Mouse (Mus musculus): ENCODE results near the gene Trmt1.
"Not testable (repeated sequence)": the region's sequence is repeated elsewhere in the genome, so short reads cannot be mapped to it uniquely, and the experiment has no call there.

Trmt1 gene

DNA sequence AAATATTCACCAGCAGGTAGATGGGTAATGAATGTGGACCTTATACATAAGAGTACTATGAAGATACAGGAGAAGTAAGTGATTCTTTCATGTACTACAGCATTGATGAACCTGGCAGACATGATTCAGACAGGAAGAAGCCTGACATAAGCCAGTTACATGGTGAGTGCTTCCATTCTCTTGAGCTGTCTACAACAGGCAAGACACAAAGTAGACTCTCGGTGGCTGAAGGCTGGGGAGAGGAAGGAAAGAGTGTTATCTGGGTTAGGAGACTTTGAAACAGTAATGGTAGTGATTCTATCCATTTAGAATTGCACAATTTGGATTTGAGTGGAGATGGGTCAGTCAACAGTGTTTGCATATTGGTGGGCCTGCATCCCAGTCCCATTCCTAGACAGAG lies 27.2 kb upstream of the Trmt1 start:
- in situ Hi-C loops (cut with MboI; ENCODE audit: unreplicated experiment in 2 of 2): no loop called here

DNA sequence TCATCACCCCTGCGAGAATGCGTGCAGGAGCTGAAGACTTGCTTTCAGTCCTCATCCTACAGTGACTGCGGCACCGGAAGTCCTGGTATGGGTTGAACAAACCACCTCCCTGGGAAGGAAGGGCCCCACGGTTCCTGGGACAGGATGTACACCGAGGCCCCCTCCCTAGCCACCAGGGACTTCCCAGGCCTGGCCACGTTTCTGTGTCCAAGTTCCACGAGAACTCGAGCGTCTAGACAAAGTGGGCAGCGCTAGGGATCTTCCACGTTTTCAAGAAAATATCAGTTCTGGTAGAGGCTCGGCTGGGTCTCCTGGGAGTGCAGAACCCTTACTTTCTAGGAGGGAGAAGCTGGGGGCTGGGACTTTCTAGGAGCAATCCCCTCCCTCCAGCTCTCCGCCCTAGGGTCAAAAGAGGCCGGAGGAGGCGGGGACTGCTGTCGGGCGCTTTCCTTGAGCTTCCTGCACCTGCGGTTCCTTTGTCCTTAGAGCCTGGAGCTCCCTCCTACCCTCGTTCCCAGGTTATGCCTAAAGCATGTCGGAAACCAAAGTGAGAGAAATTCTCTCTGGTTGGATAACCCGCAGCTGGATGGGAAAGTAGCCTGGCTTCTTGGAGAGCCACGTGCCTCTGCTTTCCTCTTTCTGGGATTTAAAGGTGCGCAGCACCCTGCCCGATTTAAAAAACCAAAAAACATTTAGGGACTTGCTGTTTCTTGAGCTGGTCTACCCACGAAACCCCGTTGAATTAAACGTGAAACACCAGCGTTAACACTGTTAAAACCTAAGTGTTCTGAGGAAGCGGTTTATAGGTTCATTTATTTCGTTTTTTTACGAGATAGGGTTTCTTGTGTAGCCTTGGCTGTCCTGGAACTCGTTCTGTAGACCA lies 25.9 kb upstream of the Trmt1 start:
- in situ Hi-C loops (cut with MboI; ENCODE audit: unreplicated experiment in 2 of 2): loop anchor here (5.0 kb wide), 2 partner anchors 37 to 42 kb away; partner anchors contain the start of gene Lyl1 (in 1 of the 2)

DNA sequence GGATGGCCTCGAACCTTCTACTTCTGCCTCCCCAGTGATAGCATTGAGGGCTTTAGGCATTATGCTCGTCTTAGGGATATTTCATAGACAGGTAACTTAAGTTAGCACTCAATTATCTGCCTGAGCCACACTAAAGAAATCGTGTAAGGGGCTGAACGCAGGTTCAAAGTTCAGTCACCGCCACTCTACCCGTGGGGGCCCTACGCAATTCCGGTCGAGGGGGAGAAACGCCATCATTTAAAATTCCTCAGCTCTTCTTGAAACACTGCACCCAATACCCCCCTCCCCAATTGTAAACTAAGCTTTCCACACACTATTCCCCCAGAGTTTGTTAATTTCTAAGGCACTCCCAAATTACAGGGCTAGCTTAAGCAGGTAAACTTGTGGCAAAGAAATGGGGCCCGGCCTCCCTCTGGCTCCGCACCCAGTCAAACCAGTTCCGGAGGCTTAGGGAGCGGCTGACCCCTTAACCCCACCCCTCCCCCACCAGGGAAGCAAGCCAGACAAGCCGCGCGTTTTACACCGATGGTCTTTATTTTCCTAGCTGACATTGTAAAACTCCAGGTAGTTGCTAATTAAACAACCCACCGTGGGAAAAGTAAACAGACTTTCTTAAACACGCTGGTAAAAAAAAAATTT lies 25.2 kb upstream of the Trmt1 start:
- in situ Hi-C loops (cut with MboI; ENCODE audit: unreplicated experiment in 2 of 2): loop anchor here (5.0 kb wide), 2 partner anchors 36 to 41 kb away; partner anchors contain the start of gene Lyl1 (in 1 of the 2)

DNA sequence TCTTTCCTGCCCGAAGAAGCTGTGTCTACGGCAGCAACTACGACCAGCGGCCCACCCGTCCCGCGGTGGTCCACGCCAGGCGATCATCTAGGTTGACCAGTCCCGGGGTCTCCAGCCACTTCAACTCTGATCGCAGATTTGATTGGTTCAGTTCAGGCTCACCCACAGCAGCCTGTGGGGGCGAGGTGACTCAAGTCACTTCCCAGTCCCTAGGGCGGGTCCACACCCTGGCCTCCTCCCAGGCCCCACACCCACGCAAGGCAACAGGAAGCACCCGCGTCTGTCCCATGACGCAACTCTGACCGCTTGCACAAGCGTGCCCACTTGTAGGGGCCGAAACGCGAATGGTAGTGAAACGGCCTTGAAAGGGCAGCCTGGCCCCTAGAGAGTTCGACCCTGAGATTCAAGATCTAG lies 24.6 kb upstream of the Trmt1 start:
- in situ Hi-C loops (cut with MboI; ENCODE audit: unreplicated experiment in 2 of 2): loop anchor here (5.0 kb wide), 2 partner anchors 36 to 41 kb away; partner anchors contain the start of gene Lyl1 (in 1 of the 2)

DNA sequence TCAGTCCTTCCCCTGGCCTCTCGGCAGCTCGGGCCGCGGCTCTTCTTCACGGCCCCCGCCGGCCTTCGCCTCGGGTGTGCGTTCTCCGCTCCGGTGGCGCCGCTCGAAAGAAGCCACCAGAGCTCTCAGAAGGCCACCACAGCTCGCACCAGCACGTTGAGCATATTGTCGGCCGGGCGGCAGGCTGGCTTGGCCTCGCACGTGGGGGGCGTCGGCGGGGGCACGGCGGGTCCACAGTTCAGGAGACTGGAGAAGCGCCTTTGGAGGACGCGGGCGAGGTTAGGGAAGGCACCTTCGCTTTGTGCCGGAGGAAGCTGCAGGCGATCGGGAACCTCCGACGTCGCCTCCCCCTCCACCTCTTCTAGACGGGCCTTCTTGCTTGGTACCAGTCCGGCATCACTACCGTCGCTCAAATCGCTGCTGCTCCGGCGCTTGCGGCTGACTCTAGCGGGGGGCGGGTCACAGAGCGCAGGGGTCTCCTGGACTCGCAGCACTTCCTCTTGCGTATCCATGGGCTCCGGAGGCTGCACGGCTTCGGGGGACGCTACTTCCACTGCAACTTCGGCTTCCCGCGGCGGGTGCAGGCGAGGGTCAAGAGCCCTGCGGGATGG lies 24.0 kb upstream of the Trmt1 start:
- in situ Hi-C loops (cut with MboI; ENCODE audit: unreplicated experiment in 2 of 2): loop anchor here (5.0 kb wide), 2 partner anchors 35 to 40 kb away; partner anchors contain the start of gene Lyl1 (in 1 of the 2)

DNA sequence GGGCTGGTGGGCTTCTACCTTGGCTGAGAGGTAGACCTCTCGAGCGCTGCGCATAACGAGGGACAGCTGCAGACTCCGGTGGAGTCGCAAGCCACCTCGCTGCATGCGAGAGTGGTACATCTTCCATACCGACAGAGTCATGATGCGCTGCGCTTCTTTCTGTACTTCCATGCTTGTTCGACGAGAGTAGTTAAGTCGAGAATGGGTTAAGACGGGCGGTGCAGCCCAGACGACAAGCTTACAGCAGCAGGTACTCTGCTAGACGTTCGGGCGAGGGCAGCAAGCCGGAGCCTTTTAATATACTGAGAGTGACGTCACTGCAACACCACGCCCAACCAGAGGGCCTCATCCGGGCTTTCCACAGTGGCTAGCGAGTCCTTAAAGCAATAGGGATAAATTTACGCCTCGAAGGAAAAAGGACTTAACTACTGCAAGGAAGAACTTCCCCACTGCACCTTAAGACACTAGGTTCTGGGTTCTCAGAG lies 23.5 kb upstream of the Trmt1 start, which contains the start of gene Ier2:
Gene Ier2 (minus strand): TSS at position 272 of the 485 bp plus-strand sequence.
- in situ Hi-C loops (cut with MboI; ENCODE audit: unreplicated experiment in 2 of 2): loop anchor here (5.0 kb wide), 2 partner anchors 35 to 40 kb away; partner anchors contain the start of gene Lyl1 (in 1 of the 2)

DNA sequence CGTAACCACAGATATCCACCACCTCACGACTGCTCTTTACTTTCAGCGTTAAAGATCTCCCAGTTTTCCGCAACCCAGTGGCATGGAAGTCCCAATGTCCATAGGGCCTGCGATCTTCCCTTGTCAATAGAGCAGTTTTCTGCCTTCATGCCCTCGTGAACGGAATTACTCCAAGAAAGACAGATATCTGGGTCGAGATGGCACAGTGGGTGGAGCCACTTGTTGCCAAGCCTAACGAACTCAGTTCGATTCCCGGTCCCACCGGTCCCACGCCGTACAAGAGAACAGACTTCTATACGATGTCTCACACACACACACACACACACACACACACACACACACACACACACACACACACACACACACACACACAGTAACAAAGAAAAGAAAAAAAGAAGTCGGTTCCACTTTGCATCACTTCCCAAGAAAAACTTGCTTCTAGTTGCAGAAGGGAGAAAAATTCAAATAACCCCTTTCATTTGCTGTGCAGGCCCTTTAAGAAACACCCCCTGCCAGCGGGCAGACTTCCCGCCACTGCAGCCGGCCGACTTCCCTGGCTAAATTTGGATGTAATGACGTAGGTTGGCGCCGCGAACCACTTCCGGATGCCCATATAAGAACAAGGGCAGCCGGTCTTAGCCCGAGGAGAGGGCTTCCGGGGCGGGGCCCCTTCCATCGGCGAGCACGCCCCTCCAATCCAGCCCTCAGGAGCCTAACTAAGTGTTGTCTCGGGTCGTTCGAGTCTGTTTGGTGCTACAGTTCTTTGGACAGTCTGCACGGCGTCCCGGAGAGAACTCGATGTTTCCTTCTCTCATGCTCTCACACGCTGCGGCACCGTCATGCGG lies 22.4 kb upstream of the Trmt1 start:
- in situ Hi-C loops (cut with MboI; ENCODE audit: unreplicated experiment in 2 of 2): loop anchor here (5.0 kb wide), 2 partner anchors 34 to 39 kb away; partner anchors contain the start of gene Lyl1 (in 1 of the 2)

DNA sequence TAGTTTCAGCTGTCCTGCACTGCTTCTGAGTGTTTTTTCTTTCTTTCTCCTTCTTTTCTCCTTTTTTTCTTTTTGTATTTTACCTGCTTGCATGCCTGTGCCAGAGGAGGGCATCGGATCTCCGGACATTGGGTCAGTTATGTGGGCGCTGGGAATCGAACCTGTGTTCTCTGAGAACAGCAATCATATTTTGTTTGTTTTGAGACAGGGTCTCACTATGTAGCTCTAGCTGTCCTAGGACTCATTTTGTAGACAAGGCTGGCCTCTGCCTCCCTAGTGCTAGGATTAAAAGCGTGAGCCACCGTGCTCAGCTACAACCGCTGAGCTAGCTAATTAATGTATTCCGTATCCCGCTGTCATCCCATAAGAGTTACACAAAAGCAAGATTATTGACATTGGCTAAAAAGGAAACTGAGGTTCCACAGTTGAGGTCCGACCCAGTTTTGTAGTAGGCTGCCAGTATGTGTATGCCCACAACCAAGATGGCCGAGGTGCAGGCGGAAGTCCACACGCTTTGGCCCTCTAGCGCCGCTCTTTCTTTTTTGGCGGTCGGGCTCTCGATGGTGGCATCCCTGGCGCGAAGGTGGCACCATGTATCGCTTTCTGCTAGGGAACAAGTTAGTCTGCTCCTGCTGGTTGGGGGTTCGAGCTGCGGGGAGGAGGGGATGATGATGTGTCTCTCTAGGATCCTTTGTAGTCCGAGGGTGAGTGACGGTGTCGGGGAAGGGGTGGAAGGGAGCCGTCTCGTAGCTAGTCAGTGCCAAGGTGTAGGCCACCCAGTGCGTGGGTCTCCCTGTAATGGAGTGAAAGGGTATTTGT lies 21.3 kb upstream of the Trmt1 start:
- in situ Hi-C loops (cut with MboI; ENCODE audit: unreplicated experiment in 2 of 2): loop anchor here (5.0 kb wide), 2 partner anchors 33 to 38 kb away; partner anchors contain the start of gene Lyl1 (in 1 of the 2)

DNA sequence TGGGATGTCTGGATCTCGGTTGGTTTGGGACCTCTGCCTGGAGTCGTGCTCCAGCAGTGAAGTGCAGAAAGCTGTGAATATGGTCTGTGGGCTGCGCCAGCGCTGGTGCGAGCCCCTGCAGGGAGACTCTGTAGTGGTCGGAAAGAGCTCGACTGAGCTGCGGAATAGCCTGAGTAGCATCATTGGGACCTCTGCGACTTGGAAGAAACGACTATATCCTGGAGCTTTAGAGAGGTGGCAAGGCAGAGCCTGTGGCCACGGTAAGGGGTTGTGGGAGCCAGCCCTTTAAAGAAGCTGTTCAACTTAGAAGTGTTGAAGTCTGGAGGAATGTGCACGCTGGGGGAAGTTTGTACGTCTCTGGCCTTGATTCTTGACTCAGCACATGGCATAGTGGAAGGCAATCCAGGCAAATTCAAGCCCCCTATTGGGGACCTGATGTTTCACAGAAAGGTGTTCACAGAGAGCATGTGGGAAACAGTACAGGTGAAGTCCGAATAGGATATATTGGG lies 20.7 kb upstream of the Trmt1 start:
- in situ Hi-C loops (cut with MboI; ENCODE audit: unreplicated experiment in 2 of 2): no loop called here

DNA sequence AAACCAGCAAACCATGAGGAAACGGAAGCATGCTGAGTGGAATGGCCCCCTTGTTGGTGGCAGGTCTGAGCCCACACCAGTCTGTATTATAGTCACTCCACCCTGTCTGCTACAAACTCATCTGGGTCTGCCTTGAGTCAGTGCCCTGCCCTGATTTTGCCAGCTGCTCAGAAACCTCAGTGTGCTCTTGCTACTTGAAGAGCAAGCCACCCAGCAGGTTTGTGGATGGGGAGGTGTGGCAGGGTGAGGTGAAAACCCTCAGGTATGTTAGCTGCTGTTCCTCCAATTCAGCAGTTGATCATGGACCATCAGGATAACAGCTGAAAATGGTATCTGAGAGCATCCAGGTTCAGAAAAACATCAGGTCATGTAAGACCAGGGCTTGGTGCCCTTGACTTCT lies 18.0 kb upstream of the Trmt1 start:
- in situ Hi-C loops (cut with MboI; ENCODE audit: unreplicated experiment in 2 of 2): no loop called here

DNA sequence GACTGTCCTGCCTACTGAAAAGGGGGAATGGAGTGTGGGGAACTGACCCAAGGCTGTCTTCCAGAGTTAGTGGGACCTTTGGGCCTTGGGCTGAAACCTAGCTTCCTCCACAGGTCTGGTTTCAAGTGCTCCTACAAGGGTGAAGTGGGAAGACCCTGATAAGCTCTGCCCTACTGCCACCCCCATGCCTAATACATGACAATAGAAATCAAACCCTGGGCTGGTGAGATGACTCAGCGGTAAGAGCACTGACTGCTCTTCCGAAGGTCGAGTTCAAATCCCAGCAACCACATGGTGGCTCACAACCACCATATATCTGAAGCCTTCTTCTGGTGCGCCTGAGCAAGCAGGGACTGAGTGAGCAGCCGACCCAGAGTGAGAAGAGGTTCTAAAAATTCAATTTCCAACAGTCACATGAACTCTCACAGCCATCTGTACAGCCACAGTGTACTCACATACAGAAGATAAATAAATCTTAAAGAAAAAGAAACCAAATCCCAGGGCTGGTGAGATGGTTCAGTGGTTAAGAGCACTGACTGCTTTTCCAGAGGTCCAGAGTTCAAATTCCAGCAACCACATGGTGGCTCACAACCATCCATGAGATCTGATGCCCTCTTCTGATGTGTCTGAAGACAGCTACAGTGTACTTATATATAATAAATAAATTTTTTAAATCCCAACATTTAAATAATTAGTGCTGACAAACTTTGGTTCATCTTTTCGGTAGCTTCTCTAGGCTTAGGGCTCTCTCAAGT lies 17.2 kb upstream of the Trmt1 start:
- in situ Hi-C loops (cut with MboI; ENCODE audit: unreplicated experiment in 2 of 2): no loop called here

DNA sequence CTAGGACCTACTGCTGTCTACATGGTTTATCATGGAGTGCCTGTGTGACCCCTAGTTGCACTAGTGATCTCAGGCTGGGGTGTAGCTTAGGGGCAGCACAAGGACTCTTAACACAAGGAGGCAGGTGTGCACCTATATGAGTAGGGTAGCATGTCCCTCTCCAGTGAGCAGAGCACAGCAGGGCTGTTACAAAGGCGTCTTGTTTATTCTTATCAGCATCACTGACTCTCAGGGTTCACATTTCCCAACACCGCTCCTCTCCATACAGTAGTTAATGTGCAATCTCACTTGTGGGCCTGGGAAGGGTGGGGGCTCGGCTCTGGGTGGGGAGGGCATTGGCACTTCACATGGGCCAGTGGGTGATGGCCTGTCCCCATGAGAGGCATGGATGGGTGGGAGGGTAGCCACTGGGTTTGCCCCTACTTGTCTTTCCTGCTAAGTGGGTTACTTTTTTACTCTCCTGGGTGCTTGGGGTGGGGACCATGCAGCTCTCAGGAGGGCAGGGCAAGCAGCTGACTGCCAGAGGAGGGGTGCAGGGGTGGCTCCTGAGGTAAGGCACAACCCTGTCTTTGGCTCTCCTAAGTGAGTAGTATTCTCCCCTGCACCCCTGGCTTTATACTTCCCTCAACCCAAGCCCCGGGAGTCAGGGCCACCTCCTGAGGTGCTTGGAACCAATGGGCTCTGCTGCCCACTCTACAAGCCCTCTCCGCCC lies 15.7 kb upstream of the Trmt1 start:
- in situ Hi-C loops (cut with MboI; ENCODE audit: unreplicated experiment in 2 of 2): not testable (repeated sequence)

DNA sequence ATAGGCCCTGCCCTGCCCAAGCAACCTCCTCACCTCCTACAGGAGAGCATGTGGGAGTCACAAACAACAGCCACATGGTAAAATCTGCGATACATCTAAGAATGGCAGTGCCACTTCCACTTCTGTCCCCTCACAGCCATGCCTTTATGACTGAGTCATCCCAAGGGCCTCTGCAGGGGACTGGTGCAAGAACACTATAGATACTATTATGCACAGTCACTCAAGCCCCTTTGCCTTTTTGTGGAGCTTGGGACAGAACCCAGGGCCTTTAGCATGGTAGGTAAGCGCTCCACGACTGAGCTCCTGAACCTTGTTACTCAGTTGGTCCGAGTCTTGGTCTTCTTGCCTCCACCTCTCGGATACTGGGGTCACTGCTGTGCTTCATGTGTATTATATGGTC lies 8.8 kb upstream of the Trmt1 start:
- in situ Hi-C loops (cut with MboI; ENCODE audit: unreplicated experiment in 2 of 2): no loop called here

DNA sequence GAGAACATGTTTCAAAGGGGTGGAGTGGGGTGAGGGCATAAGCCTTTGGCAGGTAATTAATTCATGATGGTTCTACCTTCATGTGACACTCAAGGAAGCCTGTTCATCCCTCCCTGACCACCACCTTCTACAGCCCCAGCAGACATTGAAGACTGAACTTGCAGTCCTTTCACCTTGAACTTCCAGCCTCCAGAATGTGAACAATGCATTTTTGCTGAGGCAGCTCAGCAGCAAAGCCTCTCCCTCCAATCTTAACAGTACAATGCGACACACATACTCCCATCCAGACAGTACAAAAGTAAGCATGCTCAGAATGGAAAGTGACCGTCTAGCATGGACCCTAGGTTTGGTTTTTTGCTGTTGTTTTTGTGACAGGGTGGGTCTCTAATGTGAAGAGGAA lies 4.6 kb upstream of the Trmt1 start:
- in situ Hi-C loops (cut with MboI; ENCODE audit: unreplicated experiment in 2 of 2): no loop called here

DNA sequence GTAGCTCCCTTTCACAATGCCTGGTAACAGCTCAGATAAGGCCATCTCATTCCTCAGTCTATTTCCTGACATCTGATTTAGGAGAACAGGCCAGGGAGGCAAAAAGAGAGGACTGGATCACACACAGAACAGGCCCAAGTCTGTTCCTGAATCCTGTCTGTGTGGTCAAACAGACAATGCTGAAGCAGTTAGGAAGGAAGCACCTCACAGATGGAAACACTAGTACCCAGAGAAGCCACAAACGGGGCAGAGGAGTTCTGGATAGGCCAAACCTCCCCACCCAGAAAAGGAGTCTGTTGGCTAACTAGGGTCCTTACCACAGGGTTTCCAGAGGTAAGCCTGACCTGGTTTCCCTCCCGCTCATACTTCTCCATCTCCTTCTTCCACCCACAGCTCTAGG lies 3.9 kb upstream of the Trmt1 start:
- in situ Hi-C loops (cut with MboI; ENCODE audit: unreplicated experiment in 2 of 2): no loop called here

DNA sequence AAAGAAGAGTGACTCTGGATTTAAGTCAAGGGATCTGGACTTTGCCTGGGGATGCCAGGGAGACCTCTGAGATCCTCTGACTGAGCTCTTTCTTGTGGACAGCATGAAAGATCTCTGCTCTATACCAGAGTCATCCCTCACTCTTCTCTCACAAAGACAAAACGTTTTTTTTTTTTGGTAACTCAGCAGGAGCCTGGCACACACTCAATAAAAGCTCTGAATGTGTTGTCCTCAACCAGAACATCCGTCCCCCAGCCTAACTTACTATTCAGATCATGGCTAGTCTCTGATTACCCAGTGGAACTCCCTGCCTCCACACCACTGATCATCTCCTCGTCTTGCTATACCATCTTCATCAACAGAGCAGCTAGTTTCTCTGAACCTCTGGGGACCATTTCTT lies 1.6 kb upstream of the Trmt1 start:
- in situ Hi-C loops (cut with MboI; ENCODE audit: unreplicated experiment in 2 of 2): no loop called here

DNA sequence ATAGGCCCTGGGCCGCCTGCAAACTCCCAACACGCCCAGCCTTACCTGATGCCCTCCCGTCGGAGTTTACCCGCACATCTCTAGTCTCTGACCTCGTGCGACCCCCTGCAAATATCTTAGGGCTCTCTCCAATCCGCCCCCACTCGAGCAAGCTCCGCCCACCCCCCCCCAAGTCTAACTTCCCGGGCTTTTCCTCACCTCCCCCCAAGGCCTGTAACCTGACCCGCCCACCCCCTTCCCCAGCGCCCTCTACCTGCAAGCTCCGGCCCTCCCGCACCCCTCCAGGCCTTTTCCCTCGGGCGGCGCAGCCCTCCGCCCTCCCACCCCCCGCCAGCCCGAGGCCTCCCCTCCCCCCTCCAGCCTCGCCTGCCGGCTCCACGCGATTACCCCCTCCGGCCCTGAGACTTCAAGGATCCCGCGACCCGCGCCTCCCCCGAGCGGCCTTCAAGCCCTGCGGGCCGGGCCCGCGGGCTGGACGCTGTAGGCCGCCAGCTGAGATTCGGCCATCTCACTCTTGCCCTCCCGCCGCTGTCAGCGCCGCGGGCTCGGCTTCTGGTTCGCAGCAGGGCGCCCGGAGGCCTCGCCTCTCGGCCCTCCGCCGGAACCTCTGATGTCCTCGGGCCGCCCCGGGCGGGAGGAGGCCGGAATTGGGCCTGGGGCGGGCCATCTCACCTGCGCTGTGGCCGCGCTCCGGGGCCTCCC lies 1.0 kb downstream of the Trmt1 start:
- in situ Hi-C loops (cut with MboI; ENCODE audit: unreplicated experiment in 2 of 2): no loop called here

All from v-Abl transformed pro-B cells (cell line).